Mouse (Mus musculus) hindbrain, embryonic 12.5 days (tissue): ENCODE measurements around the gene Plcb4. TPM values are rescaled to one million over a fixed set of nuclear protein-coding genes. Genes with fewer than 3 reads are reported as not detected.

Experiments
- ATAC-seq: fragments of 200-750 bp; cut with Nextera tagmentation; 2 replicates; pipeline ENCODE4 v1.8.0; 2017; ENCODE audit warnings: moderate TSS enrichment; ENCODE audit not compliant: low FRiP score
- H3K27ac ChIP-seq: fragments of 300-500 bp; sonication (generic); 2 replicates; pipeline ENCODE4 v1.5.1; 2016; ENCODE audit warnings: mild to moderate bottlenecking
- H3K27me3 ChIP-seq: fragments of 300-500 bp; sonication (generic); 2 replicates; pipeline ENCODE4 v1.6.1; 2016; ENCODE audit warnings: mild to moderate bottlenecking
- H3K36me3 ChIP-seq: fragments of 300-500 bp; sonication (generic); 2 replicates; pipeline ENCODE4 v1.6.1; 2016; ENCODE audit warnings: mild to moderate bottlenecking
- H3K4me1 ChIP-seq: fragments of 300-500 bp; sonication (generic); 2 replicates; pipeline ENCODE4 v1.6.1; 2016
- H3K4me2 ChIP-seq: fragments of 300-500 bp; sonication (generic); replicated peaks from 2 replicates; pipeline ENCODE4 v1.6.1; 2016; ENCODE audit warnings: mild to moderate bottlenecking
- H3K4me3 ChIP-seq: fragments of 300-500 bp; sonication (generic); 2 replicates; pipeline ENCODE4 v1.5.1; 2016; ENCODE audit warnings: mild to moderate bottlenecking
- H3K9ac ChIP-seq: fragments of 300-500 bp; sonication (generic); 2 replicates; pipeline ENCODE4 v1.6.1; 2016; ENCODE audit warnings: mild to moderate bottlenecking, moderate library complexity
- H3K9me3 ChIP-seq: fragments of 300-500 bp; sonication (generic); replicated peaks from 2 replicates; pipeline ENCODE4 v1.6.1; 2016; ENCODE audit warnings: mild to moderate bottlenecking
- WGBS: fragments of 180-500 bp; shearing (Covaris S2); methylation state at CpG from one replicate; pipeline ENCODE4 v1.1.7; 2016; 5-methylcytosine and 5-hydroxymethylcytosine counted together
- polyA plus RNA-seq: library from polyadenylated mRNA; unstranded; fragments of >200 nt; fragmentation: Nextera tagmentation; extraction: Ambion mirVana; gene quantifications from 2 replicates; pipeline ENCODE4 v1.2.1, GENCODE M21; 2016

Plcb4 gene
- polyA plus RNA-seq, 1 experiment from 2014 or later: 29.8 TPM

DNA sequence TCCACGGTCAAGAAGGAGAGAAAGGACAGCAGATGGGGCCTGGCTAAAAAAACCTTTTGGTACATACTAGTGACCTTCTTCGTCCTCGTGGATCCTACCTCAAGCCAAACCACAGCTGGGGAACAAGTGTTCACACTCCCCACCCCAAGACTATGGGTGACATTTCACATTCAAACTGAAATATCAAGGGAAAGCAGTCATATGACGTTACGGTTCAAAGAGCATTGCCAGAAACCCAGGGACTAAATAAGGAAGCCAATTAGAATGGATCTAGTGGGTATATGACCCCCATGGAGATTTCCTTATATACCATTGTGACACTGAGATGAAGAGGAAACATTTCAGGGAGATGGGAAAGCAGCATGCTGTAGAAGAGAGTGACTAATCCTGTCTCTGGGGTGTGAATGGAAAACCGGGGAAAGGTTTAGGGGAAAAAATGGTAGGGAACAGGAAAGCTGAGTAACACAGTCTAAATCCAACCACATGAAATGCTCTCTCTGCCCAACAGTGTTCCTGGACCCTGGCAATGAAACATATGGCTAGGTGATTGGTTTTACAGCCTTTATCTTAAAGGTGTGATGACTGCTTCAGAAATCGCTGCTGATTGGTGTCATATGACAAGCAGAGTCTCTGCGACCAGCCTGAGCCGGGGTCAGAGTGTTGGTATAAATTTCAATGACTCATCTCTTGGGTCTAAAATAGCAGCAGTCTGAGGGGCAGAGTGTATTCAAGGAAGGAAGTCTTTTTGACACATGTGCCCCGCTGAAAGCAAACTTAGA lies 114.6 kb downstream of the Plcb4 start:
- no peak overlapping the region for H3K4me3 ChIP-seq

DNA sequence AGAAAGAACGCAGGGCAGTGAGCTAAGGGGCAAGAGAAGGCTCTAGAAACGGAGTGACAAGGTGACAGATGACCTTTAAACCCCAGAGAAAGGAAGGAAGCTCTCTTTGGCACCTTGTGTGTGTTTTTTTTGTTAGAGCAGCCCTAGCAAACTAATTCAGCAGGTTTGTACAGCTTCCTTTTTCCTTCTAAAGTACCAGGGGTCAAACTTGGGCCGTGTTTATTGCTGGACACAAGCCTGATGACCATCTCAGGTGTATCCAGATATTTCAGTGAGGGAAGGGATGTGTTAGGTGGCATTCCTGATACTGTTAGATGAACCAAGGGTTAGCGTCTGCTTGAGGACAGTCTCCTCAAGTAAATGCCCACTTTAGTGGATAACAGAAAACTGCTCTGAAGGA lies 116.2 kb downstream of the Plcb4 start:
- no peaks in the 10 kb centered on the region for H3K36me3 ChIP-seq
- peaks cover 8% of the 10 kb centered on the region; the same call in 1 of the 2 replicates for H3K4me1 ChIP-seq
- no peak overlapping the region for H3K4me3 ChIP-seq
- no peak overlapping the region for H3K27ac ChIP-seq
- H3K27me3 ChIP-seq: no peaks in the 10 kb centered on the region
- no peak overlapping the region for H3K4me2 ChIP-seq
- H3K9ac ChIP-seq: no peak overlapping the region
- no peaks in the 10 kb centered on the region for H3K9me3 ChIP-seq
- 79% methylated on average over 4 of the region's 4 CpGs for WGBS
- no peak for ATAC-seq

More for the DNA sequence above, 114.6 kb downstream of the Plcb4 start:
- H3K4me1 ChIP-seq: peaks cover 8% of the 10 kb centered on the region; the same call in 1 of the 2 replicates
- no peaks in the 10 kb centered on the region for H3K9me3 ChIP-seq
- ATAC-seq: no peak
- no peak overlapping the region for H3K9ac ChIP-seq
- H3K27ac ChIP-seq: no peak overlapping the region
- H3K4me2 ChIP-seq: no peak overlapping the region
- WGBS: 65% methylated on average over 10 of the region's 10 CpGs
- H3K27me3 ChIP-seq: no peaks in the 10 kb centered on the region
- H3K36me3 ChIP-seq: no peaks in the 10 kb centered on the region

DNA sequence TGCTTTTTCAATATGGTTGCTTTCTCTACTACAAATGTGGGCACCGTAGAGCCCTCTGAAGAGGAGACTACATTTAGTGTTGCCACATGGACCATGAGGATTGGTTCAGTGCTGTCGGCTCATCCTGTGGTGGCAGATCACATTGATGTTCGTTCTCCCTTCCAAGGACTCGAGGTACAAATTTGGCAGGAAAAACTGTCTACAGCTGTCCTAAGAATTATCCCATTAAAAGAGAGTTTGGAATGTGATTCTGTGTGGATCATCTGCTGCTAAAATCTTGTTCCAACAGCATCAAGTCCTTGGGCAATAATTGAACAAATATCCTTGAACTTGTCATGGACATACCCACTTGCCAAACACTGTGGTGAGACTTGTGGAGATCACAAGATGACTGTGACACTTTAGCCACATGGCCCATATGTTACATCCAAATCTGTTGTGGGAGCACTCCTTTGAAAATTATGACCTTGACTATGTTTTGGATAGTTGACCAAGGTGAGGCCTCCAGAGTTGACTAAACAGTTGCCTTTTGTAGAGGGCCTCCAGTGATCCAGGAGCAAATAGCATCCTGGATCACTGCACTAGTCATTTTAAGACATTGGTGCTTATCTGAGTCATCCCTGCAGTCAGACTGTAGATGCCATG lies 117.4 kb downstream of the Plcb4 start:
- Histone ChIP-seq H3K4me3 (no peak overlapping the region), H3K4me2 (no peak overlapping the region), H3K9ac (no peak overlapping the region), H3K36me3 (no peaks in the 10 kb centered on the region), H3K27me3 (no peaks in the 10 kb centered on the region), H3K27ac (no peak overlapping the region), H3K4me1 (peaks cover 8% of the 10 kb centered on the region; the same call in 1 of the 2 replicates), H3K9me3 (no peaks in the 10 kb centered on the region)
- ATAC-seq: no peak
- WGBS: 94% methylated on average over 4 of the region's 4 CpGs

DNA sequence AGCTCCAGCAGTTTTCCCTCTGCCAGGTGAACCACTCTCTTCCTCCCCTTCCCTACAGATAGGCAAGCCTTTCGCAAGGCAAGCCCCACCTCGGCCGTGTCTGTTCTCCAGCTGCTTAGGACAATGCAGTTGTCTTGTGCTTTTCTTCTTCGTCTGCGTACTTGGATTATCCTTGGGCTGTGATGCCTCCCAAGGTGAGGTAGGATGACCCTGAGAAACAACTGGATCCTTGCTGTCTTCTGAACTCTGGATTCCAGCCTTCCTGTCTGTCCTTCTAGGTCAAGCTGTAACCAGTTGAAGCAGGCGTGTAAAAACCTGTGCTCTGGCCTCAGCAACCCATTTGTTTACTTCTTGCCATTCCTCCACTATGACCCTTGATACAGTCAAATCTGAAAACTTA lies 122.6 kb downstream of the Plcb4 start:
- no peak for ATAC-seq
- Histone ChIP-seq H3K27me3 (no peaks in the 10 kb centered on the region), H3K27ac (no peak overlapping the region), H3K9ac (no peak overlapping the region), H3K4me2 (no peak overlapping the region), H3K4me1 (no peaks in the 10 kb centered on the region), H3K4me3 (no peak overlapping the region), H3K9me3 (no peaks in the 10 kb centered on the region), H3K36me3 (no peaks in the 10 kb centered on the region)
- 73% methylated on average over 6 of the region's 6 CpGs for WGBS

DNA sequence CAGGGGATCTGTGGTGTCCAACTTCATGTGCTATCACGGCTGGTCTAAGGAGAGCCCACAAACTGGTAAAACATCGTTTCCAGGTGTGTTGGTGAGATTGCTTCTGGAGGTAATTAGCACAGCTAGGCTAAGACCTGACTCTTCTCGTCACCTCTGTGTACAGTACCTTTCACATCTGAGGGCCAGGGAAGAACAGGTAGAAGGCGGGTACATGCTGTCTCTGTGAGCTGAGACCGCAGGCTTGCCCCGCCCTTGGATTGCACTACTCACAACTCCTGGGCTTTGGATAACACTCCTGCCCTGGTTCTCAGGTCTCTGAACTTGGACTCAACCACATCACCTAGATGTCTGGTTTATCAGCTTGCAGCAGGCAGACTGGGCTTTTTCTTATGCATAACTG lies 128.6 kb downstream of the Plcb4 start:
- Histone ChIP-seq H3K27me3 (no peaks in the 10 kb centered on the region), H3K4me3 (no peak overlapping the region), H3K27ac (no peak overlapping the region), H3K4me2 (no peak overlapping the region), H3K36me3 (no peaks in the 10 kb centered on the region), H3K9ac (no peak overlapping the region), H3K9me3 (no peaks in the 10 kb centered on the region), H3K4me1 (peaks cover 2% of the 10 kb centered on the region; the same call in 1 of the 2 replicates)
- 92% methylated on average over 6 of the region's 6 CpGs for WGBS
- no peak for ATAC-seq

DNA sequence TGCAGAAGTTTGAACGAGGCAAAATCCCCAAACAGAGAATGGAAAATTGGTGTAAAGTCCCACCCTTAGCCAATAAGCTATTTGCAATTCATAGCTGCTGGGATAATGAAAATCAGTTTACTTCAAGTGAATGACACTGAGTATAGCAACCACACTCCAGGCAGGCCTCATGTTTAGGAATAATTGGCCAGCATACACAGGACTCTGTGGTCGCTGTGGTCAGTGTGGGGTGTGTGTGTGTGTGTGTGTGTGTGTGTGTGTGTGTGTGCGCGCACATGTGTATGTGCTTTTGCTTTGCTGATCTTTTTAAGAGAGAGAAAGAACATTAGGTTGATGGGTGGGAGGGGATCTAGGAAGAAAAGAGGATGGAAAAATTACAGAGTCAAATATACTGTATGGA lies 134.1 kb downstream of the Plcb4 start:
- Histone ChIP-seq H3K27me3 (no peaks in the 10 kb centered on the region), H3K4me2 (no peak overlapping the region), H3K4me1 (peaks cover 6% of the 10 kb centered on the region), H3K27ac (no peak overlapping the region), H3K9me3 (no peaks in the 10 kb centered on the region), H3K4me3 (no peak overlapping the region), H3K9ac (no peak overlapping the region), H3K36me3 (no peaks in the 10 kb centered on the region)
- ATAC-seq: no peak; the same call in 1 of the 2 replicates
- WGBS: 84% methylated on average over 4 of the region's 4 CpGs

DNA sequence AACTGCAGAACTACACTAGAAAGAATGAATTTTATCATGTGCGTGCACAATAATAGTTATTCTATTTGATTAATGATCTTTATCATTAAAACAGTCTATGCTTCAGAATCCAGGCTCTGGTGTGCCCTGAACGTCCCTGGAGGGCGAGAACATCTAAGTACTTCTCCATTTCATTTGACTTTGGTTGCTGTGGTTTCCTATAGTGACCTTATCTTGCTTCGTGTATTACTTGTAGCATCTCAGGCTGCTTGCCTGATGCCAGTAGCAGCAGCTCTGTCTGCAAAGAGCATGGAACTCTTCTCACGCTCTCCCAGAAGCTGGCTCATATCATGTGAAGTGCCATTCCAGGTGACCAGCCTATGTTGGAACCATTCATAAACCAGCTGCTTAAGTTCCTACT lies 137.9 kb downstream of the Plcb4 start:
- WGBS: 84% methylated on average over 5 of the region's 5 CpGs
- no peak overlapping the region for H3K4me3 ChIP-seq
- ATAC-seq: no peak
- no peak overlapping the region for H3K4me2 ChIP-seq
- H3K36me3 ChIP-seq: no peaks in the 10 kb centered on the region
- no peak overlapping the region for H3K9ac ChIP-seq
- H3K9me3 ChIP-seq: no peaks in the 10 kb centered on the region
- H3K27me3 ChIP-seq: no peaks in the 10 kb centered on the region
- H3K27ac ChIP-seq: no peak overlapping the region
- H3K4me1 ChIP-seq: peaks cover 7% of the 10 kb centered on the region

DNA sequence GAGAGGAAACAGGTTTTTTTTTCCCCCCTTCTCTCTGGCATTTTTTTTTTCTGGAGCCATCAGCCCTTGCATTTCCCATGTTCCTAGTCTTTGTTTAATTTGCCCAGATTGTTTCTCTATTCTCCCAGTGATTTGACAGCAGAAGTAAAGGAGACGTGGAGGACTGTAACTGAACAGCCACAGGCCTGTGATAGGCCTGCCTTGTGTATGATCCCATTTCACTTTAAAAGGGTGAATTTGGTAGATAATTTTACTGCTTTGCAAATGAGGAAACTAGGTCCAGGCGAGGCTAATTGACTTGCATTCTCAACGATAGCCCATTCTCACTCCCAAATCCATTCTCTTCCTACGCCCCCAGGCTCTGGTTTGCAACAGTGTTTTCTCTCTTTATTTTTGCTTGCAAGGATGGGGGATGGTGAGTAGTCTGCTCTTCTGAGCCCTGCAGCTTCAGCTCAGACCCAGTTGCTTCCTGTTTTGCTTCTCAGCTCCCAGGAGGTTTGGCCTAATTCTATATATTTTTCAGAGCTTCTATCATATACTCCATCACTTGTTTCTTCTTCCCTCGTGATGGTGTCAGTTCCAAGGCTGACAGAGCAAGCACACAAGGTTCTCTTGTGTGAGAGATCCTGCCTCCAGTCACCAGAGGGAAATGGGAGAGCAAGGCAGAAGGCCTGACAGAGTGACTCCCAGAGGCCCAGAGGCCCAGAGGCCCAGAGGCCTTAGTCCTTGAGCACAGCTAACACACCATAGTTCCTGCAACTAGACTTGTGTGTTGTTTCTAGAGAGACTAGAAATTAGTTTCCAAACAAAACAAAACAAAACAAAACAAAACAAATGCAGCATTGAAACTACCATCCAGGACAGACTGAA lies 139.1 kb downstream of the Plcb4 start:
- peak; percentile 46; the same call in 1 of the 2 replicates for ATAC-seq
- WGBS: 39% methylated on average over 5 of the region's 5 CpGs
- Histone ChIP-seq H3K36me3 (no peaks in the 10 kb centered on the region), H3K4me1 (peaks cover 7% of the 10 kb centered on the region), H3K4me3 (no peak overlapping the region), H3K27me3 (no peaks in the 10 kb centered on the region), H3K27ac (peak overlapping the region; percentile 69), H3K9me3 (no peaks in the 10 kb centered on the region), H3K9ac (no peak overlapping the region), H3K4me2 (no peak overlapping the region)

DNA sequence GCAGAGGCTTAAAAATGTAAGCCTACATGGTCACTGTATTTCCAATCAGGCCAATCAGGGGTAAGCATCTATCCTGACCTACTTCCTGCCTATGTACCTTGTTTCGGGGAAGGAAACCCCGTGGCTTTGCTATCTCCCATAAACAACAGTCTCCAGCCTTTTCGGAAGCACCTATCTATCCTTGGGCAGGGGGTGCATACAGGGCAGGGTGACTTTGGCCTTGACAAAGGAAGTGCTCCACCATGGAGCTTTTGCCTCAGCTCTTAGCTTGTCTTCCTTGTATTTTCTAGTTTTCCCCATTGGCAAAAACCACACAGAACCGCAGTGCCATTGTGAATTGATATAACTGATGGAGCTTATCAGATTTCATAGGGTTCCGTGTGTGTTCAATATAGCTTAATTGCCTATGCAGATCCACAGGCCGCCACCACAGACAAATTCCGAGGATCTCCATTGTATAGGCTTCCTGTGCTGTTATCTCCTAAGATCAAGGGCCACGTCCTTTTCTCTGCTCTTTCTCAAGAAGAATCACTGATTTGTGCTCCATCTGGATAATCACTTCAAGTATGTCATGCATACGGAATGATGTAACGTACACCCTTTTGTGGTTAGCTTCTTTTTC lies 140.4 kb downstream of the Plcb4 start:
- peaks cover 7% of the 10 kb centered on the region for H3K4me1 ChIP-seq
- no peak overlapping the region for H3K9ac ChIP-seq
- no peak overlapping the region for H3K4me2 ChIP-seq
- no peak overlapping the region for H3K27ac ChIP-seq
- ATAC-seq: no peak
- no peaks in the 10 kb centered on the region for H3K27me3 ChIP-seq
- H3K9me3 ChIP-seq: no peaks in the 10 kb centered on the region
- 77% methylated on average over 10 of the region's 10 CpGs for WGBS
- no peak overlapping the region for H3K4me3 ChIP-seq
- no peaks in the 10 kb centered on the region for H3K36me3 ChIP-seq

DNA sequence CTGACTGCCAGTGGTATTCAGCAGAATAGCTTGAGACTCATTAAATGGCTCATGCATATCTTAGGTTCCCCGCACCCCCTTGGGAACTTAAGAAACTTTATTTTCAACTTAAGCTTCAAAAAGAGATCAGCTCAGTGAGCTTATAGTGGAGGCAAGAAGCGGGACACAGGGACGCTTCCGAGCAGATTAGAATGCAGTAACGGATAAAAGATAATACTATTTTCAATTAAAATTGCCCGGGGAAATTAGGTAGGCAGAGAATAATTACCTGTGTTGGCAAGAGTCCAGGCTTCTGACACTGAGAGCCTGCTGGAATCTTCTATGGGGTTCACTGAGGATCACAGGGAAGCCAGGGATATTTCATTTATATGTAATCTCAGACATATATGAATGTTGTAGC lies 141.6 kb downstream of the Plcb4 start:
- H3K9me3 ChIP-seq: no peaks in the 10 kb centered on the region
- H3K9ac ChIP-seq: no peak overlapping the region
- no peak overlapping the region for H3K4me3 ChIP-seq
- H3K36me3 ChIP-seq: no peaks in the 10 kb centered on the region
- H3K4me1 ChIP-seq: peaks cover 7% of the 10 kb centered on the region
- H3K27ac ChIP-seq: no peak overlapping the region
- no peaks in the 10 kb centered on the region for H3K27me3 ChIP-seq
- 84% methylated on average over 6 of the region's 6 CpGs for WGBS
- H3K4me2 ChIP-seq: no peak overlapping the region
- no peak for ATAC-seq

DNA sequence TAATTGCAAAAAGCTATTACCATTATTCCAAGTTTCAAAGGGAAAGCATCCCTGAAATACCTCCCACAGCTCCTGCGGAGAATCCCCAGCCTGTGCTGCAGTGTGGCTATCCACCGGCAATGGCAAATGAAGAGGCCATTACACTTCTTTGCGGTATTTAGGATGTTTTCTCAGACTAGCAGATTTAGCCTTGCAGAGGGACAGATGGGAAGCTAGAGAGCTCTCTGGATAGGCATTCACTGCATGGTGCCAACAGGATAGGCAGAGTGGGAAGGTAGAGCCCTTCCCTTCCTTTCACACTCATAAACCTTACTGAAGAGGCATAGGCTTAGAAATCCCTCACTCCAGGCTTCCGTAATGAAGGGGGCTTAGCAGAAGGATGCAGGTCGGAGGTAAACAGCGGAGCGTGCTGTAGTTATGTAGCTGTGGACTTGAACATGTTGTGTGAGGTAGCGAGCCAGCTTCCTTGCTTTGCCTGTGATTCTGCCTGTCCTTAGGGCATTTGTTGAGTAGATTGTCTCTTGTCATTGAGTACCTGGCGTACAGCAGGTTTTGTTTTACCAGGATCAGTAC lies 144.2 kb downstream of the Plcb4 start:
- ATAC-seq: no peak
- no peak overlapping the region for H3K4me2 ChIP-seq
- no peaks in the 10 kb centered on the region for H3K27me3 ChIP-seq
- no peak overlapping the region for H3K4me3 ChIP-seq
- 90% methylated on average over 9 of the region's 9 CpGs for WGBS
- H3K4me1 ChIP-seq: peaks cover 3% of the 10 kb centered on the region
- H3K9ac ChIP-seq: no peak overlapping the region
- H3K9me3 ChIP-seq: no peaks in the 10 kb centered on the region
- no peak overlapping the region for H3K27ac ChIP-seq
- no peaks in the 10 kb centered on the region for H3K36me3 ChIP-seq
